Mouse (Mus musculus) stomach, embryonic 14.5 days (tissue): ENCODE results near the gene Csl. TPM values are rescaled to one million over a fixed set of nuclear protein-coding genes. Genes with fewer than 3 reads are reported as not detected.
A peak's percentile ranks its signal among the peaks of the same experiment; 100 is the strongest.

Experiments
- ATAC-seq: fragments of 200-750 bp; cut with Nextera tagmentation; 2 replicates; pipeline ENCODE4 v1.8.0; 2017; ENCODE audit warnings: low read depth, moderate TSS enrichment; ENCODE audit not compliant: insufficient number of reproducible peaks, insufficient read depth, low FRiP score
- H3K27ac ChIP-seq: fragments of 300-500 bp; sonication (generic); 2 replicates; pipeline ENCODE4 v1.5.1; 2014; ENCODE audit warnings: mild to moderate bottlenecking, low read length, moderate library complexity, mixed read lengths
- H3K27me3 ChIP-seq: fragments of 300-500 bp; sonication (generic); 2 replicates; pipeline ENCODE4 v1.6.1; 2014; ENCODE audit warnings: low read length, control low read depth, mixed read lengths; ENCODE audit not compliant: control insufficient read depth, insufficient read depth
- H3K36me3 ChIP-seq: fragments of 300-500 bp; sonication (generic); 2 replicates; pipeline ENCODE4 v1.6.1; 2014; ENCODE audit warnings: mild to moderate bottlenecking, control low read depth, low read length, moderate library complexity, mixed read lengths; ENCODE audit not compliant: control insufficient read depth, insufficient read depth
- H3K4me1 ChIP-seq: fragments of 300-500 bp; sonication (generic); 2 replicates; pipeline ENCODE4 v1.6.1; 2014; ENCODE audit warnings: low read length, control low read depth, mixed read lengths; ENCODE audit not compliant: control insufficient read depth, insufficient read depth
- H3K4me2 ChIP-seq: fragments of 300-500 bp; sonication (generic); replicated peaks from 2 replicates; pipeline ENCODE4 v1.6.1; 2014; ENCODE audit warnings: low read depth, low read length, control low read depth
- H3K4me3 ChIP-seq: fragments of 300-500 bp; sonication (generic); 2 replicates; pipeline ENCODE4 v1.5.1; 2014; ENCODE audit warnings: low read depth, low read length, control low read depth
- H3K9ac ChIP-seq: fragments of 300-500 bp; sonication (generic); replicated peaks from 2 replicates; pipeline ENCODE4 v1.6.1; 2014; ENCODE audit warnings: low read depth, mild to moderate bottlenecking, control low read depth, low read length, moderate library complexity, mixed read lengths
- H3K9me3 ChIP-seq: fragments of 300-500 bp; sonication (generic); 2 replicates; pipeline ENCODE4 v1.6.1; 2016; ENCODE audit warnings: low read depth, low read length, control low read depth; ENCODE audit not compliant: control insufficient read depth
- WGBS: fragments of 180-500 bp; shearing (Covaris S2); extraction: QIAGEN DNeasy Blood & Tissue Kit; methylation state at CpG from one replicate; pipeline ENCODE4 v1.1.7; 2014; 5-methylcytosine and 5-hydroxymethylcytosine counted together
- polyA plus RNA-seq: library from polyadenylated mRNA; unstranded; fragments of >200 nt; fragmentation: Nextera tagmentation; extraction: Ambion mirVana; gene quantifications from 2 replicates; pipeline ENCODE4 v1.2.1, GENCODE M21; 2014

Gene Csl
- not detected in 2 replicates for polyA plus RNA-seq

DNA sequence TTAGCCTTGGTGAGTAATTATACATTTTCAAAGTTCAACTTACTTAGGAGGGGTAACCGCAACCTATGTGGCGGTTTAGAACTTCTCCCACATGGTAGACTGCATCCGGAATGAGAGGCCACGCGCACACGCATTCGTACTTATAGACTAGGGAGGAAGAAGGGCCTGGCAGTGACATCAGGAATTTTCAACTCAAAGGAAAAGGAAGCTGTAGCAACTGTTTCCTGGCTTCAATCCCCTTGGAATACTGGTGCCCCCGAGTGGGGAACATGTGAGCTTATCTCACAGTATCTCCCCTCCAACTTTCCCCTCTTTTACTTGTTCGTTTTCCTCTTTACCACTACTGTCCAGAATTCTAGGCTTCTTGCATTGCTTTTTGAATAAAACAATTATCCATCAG is at the start of gene Csl:
Gene Csl (minus strand): TSS at position 101 of the 400 bp plus-strand sequence.
- no peak for ATAC-seq
- 91% methylated on average over 9 of the region's 9 CpGs for WGBS

DNA sequence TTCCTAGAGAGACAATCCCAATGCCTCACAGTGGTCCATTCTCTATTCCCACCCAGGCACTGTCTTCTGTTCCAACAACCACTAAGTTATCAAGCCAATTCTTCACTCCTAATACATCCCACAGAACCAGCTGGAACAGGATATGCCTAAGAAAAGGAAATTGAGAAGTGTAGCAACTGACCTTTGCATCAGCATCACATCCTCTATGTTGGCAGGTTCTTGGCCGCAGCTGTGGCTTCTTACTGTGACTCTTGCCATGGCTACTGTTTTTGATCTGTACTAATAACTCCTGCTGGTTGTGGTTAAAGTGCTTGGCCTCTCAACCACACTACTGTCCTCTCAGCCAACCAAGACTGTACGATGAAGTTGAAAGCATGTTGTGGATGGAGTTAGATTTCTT is 30.0 kb upstream of the Csl start:
- Histone ChIP-seq H3K4me3 (no peak overlapping the region), H3K36me3 (no peaks in the 10 kb centered on the region), H3K4me2 (no peak overlapping the region), H3K27ac (no peak overlapping the region), H3K9me3 (no peaks in the 10 kb centered on the region), H3K27me3 (no peaks in the 10 kb centered on the region), H3K9ac (no peak overlapping the region), H3K4me1 (no peaks in the 10 kb centered on the region)
- no peak for ATAC-seq
- WGBS: 89% methylated on average over 2 of the region's 2 CpGs

More for the DNA sequence above, at the start of gene Csl:
- Histone ChIP-seq H3K4me1 (no peaks in the 10 kb centered on the region), H3K27ac (no peak within 1 kb of the TSS), H3K36me3 (no peaks in the 10 kb centered on the region), H3K4me3 (no peak within 1 kb of the TSS), H3K4me2 (no peak within 1 kb of the TSS), H3K9me3 (no peaks in the 10 kb centered on the region), H3K9ac (no peak within 1 kb of the TSS), H3K27me3 (no peaks in the 10 kb centered on the region)

DNA sequence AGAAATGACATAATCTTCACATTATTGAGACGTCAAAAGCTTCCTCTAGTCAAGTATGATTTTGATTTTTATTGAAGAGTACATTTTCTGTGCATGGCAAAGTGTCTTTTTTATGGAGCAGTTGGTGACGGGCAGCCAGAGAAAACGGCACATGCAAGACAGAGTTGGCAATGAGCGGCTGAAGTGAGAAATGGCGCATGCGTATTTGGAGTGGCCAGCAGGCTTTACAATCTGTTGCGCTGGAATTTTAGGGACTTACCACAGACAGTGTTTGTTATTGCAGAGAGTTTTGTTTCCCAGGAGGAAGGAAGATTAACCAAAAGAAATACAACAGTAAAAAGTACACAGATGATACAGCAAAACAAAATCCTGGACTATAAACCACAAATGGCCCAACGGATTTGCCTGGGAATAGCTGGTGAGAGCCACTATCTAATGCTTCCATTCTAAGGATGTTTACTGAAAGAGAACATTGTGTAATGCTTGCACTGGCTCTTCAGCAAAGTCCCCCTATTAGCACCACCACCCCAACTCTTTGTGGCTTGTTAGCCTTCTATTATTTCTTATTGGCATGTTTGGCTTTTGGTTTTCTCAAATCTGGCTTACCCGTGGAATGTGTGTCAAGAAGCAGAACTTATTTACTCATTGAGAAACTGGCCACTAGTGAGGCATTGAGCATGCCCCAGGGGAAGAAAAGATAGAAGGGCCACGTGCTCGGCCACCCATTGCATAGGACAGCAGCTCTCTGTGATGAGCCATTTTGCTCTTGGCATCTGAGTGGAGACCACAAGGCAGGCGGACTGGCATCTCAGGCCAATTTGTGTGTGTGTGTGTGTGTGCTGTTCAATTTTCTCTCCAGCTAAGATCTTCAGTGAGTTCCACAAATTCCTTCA is 15.0 kb upstream of the Csl start:
- H3K36me3 ChIP-seq: no peaks in the 10 kb centered on the region
- 85% methylated on average over 12 of the region's 12 CpGs for WGBS
- no peak overlapping the region for H3K4me2 ChIP-seq
- no peaks in the 10 kb centered on the region for H3K4me1 ChIP-seq
- no peak for ATAC-seq
- H3K27ac ChIP-seq: no peak overlapping the region
- H3K4me3 ChIP-seq: no peak overlapping the region
- no peaks in the 10 kb centered on the region for H3K27me3 ChIP-seq
- no peaks in the 10 kb centered on the region for H3K9me3 ChIP-seq
- no peak overlapping the region for H3K9ac ChIP-seq

DNA sequence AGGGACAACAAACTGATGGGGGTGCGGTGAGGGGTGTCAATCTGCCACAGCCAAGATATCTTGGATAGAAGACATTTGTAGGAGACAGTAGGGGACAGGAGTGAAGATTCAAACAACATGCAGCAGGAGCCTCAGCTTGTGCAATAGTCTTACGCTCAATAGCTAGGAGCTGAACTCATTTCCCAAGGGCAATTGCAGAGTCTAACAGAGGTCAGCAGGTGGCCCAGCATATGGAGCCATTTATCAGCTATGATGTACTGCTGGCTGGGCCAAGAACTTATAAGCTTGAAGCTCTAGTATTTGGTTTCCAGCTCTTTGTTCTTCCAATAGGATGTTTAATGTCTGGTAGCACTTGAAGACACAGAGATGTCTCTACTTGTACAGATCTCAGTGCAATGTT is 9.3 kb downstream of the Csl start:
- Histone ChIP-seq H3K9ac (no peak overlapping the region), H3K27ac (no peak overlapping the region), H3K4me3 (no peak overlapping the region), H3K4me2 (no peak overlapping the region), H3K4me1 (no peaks in the 10 kb centered on the region), H3K9me3 (no peaks in the 10 kb centered on the region), H3K27me3 (no peaks in the 10 kb centered on the region), H3K36me3 (no peaks in the 10 kb centered on the region)
- ATAC-seq: no peak
- 79% methylated on average over 2 of the region's 2 CpGs for WGBS

DNA sequence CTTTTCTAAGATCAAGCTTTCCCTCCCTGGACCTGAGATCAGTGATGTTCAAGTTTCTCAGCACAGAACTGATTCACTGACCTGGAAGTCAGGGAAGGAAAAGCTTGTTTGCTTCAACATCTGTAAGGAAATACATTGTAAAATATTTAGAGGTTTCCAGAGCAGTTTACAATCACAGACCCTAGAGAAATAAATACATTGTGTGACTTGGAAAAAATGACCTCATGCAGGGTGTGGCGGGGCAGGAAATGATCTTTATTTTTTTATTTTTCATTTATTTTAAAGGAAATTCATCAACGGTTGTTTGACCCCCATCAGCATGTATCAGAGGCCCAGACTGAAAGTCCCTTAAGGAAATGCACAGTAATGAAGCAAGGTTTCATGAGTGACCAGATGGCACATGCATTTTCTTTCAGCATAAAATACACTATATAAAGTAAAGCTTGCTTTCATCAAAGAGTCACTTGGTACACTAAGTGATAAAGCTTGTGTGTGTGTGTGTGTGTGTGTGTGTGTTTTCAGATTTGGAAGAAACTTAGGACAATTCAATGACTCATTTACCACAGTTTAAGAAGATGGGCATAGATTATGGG is 10.7 kb downstream of the Csl start:
- H3K27me3 ChIP-seq: no peaks in the 10 kb centered on the region
- no peaks in the 10 kb centered on the region for H3K9me3 ChIP-seq
- H3K27ac ChIP-seq: peak overlapping the region; percentile 21; the same call in 1 of the 2 replicates
- H3K9ac ChIP-seq: no peak overlapping the region
- H3K4me1 ChIP-seq: no peaks in the 10 kb centered on the region
- H3K4me3 ChIP-seq: no peak overlapping the region
- no peaks in the 10 kb centered on the region for H3K36me3 ChIP-seq
- 62% methylated on average over 2 of the region's 2 CpGs for WGBS
- ATAC-seq: peak; percentile 10; the same call in 1 of the 2 replicates
- no peak overlapping the region for H3K4me2 ChIP-seq

DNA sequence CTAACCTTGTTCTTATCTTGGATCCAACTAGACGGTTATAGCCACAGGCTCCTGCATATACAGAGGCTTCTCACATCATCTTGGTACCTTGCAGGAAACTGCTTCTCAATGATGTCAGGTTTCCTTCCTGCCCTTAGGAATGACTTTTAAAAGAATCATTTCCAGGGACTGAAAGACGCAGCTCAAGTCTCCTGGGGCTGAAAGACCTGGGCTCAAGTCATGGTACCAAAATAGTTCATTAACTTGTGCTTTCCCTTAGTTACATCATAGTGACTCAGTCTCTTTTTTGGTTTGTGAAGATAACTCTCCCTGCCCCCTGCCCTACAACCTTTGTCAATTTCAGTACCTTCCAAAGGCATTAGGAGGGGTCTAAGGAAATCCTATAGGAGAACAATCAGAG is 11.4 kb downstream of the Csl start:
- no peaks in the 10 kb centered on the region for H3K27me3 ChIP-seq
- no peak overlapping the region for H3K4me2 ChIP-seq
- H3K27ac ChIP-seq: no peak overlapping the region
- no peak for ATAC-seq
- no peak overlapping the region for H3K4me3 ChIP-seq
- 53% methylated on average over 2 of the region's 2 CpGs for WGBS
- no peak overlapping the region for H3K9ac ChIP-seq
- H3K36me3 ChIP-seq: no peaks in the 10 kb centered on the region
- no peaks in the 10 kb centered on the region for H3K9me3 ChIP-seq
- H3K4me1 ChIP-seq: no peaks in the 10 kb centered on the region

DNA sequence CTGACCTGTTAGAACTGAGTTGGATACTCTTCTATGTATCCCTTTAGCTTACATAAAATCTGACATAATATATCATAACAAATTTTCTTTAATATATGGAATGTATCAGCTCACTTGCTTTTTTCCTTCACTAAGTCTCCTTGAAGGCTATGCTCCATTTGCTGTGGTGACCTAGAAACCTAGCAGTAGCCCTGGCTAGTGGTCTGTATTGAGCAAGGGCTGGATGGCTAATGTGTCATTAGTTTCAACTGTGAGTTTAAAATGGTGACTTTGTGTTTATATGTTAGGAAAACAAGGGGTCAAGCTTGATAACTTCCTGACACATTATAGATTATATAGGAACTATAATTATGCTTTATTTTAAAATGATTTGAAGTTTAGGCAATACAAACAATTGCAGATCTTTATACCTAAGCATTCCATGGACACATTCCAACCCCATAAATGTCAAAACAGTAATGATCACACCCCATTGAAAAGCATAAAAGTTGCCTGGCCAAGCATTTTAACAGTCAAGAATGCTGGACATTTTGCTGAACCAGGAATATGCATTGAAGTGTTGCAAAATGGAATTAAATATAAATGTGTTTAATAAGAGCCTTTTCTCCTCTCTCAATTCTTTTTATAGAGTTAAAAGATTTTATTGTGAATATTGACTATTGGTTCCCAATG is 17.7 kb downstream of the Csl start:
- H3K27me3 ChIP-seq: no peaks in the 10 kb centered on the region
- H3K27ac ChIP-seq: no peak overlapping the region
- H3K4me2 ChIP-seq: no peak overlapping the region
- H3K4me3 ChIP-seq: no peak overlapping the region
- H3K9ac ChIP-seq: no peak overlapping the region
- H3K4me1 ChIP-seq: no peaks in the 10 kb centered on the region
- ATAC-seq: no peak
- no peaks in the 10 kb centered on the region for H3K9me3 ChIP-seq
- no peaks in the 10 kb centered on the region for H3K36me3 ChIP-seq

DNA sequence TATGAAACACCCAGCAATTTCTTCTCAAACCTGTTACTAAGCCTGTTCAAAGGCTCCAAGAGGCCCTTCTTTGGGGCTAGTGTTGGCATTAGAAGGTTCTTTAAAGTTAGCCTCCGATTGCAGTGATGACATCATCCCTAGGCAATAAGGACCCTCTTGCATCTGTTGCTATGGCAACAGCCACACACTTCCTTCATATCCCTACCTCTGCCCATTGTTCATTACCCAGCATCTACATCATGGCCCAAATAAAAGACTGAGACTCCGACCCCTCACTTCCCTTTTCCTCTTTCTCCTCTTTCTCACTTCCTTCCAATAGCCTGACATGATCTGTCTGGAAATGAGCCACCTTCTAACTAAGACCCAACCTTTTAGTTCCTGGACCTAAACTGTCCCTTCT is 46.3 kb downstream of the Csl start:
- Histone ChIP-seq H3K27me3 (no peaks in the 10 kb centered on the region), H3K4me3 (no peak overlapping the region), H3K4me2 (no peak overlapping the region), H3K4me1 (no peaks in the 10 kb centered on the region), H3K9ac (no peak overlapping the region), H3K36me3 (no peaks in the 10 kb centered on the region), H3K27ac (no peak overlapping the region), H3K9me3 (no peaks in the 10 kb centered on the region)
- no peak for ATAC-seq
- WGBS: 70% methylated on average over 2 of the region's 2 CpGs
